Mouse (Mus musculus): ENCODE data around the gene Mcrip1.

The Mcrip1 gene

DNA sequence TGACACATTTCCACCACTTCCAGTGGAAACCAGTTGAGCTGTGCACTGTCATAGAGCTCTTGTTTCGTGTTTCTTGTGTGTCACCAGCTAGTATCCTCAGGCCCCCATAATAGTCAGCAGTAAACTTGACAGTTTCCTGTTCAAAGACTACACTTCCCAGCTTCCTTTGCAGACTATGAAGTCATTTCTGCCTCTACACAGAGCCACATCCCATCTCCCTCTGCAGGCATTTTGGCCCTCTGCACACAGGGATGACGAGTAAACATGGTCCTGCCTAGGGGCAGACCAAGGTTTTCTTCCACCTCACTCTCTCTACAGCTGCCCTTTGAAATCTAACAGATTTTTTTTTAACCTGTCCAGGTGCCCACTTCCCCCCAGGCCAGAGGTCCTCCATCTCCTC is 2.1 kb downstream of the Mcrip1 start:
- DNase-seq (ENCODE audit: extremely low read depth, low read depth, low spot score) = no peak

DNA sequence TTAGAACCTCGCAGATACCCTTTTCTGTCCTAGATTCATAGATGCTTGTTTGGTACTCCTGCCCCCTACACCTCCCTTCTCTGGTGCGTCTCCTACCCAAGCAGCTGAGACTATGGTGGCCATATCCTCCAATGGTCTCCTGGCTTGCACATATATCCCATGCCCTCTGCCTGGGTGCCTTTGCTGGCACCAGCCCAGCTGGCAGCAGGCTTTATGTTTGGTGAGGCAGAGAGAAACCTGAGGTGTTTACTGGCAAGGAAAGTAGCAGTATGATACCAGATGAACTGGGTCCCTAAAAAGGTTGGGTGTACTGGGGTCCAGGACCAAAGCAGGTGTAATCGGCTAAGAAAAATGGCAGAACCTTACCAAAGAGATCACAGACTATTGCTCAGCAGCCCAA is 3.6 kb downstream of the Mcrip1 start:
- DNase-seq (ENCODE audit: extremely low read depth, low read depth, low spot score) = no peak

DNA sequence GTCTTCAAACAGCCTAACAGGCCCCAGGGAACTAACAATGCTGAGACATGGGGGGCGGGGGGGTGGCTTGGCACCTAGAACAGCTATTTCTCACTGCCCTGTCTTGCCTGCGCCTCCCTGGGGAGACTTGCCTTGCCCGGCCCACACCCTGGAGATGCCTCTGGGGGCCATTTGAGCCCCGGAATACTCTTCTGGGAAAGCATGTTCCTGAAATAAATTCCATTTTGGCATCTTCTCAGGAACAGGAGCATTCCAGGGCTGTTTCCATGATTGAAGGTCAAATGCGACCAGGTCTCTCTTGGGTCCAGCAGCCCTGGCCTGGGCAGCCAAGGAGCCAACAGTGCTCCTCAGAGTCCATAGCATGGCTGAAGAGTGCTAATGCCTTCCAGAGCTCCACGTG is 7.2 kb downstream of the Mcrip1 start:
- no peak for DNase-seq (ENCODE audit: extremely low read depth, low read depth, low spot score)

DNA sequence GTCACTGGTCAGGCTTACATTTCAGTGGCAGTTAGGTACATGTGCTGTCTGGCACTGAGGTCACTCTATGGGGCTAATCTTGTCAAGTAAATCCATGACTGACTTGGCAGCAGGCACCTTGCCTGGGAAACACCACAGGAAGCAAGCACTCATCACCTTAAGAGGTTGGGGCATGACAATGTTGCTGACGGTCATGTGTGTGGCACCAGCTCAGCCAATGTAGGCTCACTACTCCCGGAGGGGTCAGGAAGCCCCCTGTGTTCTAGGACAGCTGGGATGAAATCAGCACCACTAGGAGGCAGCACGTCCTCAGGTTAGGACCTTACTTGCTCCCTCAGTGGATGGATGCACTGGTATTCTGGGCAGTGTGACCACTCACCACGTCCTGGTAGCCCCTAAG is 7.6 kb downstream of the Mcrip1 start:
- no peak for DNase-seq (ENCODE audit: extremely low read depth, low read depth, low spot score)

DNA sequence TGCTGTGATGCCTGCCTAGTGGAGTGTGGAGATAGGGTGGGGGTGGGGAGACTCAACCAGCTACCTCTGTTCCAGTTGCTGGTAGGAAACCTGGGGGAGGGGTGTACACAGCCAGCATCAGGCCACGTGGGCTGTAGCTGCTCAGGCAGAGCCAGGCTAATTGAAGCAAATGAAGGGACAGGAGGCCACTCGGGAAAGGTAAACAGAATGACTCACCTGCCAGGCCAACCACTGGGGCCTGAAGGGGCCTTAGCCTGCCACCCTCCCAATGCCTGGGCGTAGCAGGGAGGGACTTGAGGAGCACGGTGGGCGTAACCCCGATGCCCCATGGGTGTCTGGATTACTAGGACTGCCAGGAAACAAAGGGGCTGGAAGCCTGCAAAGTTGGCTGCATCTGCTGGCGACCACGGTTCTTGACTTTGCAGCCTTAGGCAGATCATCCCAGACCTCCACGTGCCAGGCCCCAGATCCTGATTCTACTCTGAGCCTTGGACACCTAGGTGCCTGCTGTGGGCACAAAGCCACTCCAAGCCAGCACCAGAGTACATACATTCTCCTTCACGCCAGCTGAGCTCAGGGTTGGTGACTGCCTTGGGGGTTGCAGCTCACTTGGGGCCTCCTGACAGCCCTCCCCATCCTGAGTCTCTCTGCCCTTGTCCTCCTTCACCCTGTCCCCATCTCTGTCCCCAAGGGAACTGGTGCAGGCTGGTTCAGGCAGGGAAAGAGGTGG is 10.1 kb downstream of the Mcrip1 start:
- DNase-seq (ENCODE audit: extremely low read depth, low read depth, low spot score) = no peak

DNA sequence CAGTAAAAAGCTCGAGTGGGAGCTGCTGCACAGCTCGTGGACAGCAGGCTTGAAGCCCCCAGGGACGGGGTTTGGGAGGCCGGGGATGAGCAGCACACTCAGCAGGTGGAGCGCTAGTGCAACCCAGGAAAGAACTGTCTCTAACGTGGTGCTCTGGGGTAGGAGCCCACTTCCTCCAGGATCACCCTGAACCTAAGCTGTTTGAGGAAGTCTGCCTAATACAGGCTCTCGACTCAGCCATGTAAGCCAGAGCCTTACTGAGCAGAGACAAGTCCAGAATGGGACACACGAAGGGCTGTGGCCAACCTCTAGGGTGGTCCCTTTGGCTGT is 10.6 kb downstream of the Mcrip1 start:
- DNase-seq (ENCODE audit: extremely low read depth, low read depth, low spot score) = no peak

DNA sequence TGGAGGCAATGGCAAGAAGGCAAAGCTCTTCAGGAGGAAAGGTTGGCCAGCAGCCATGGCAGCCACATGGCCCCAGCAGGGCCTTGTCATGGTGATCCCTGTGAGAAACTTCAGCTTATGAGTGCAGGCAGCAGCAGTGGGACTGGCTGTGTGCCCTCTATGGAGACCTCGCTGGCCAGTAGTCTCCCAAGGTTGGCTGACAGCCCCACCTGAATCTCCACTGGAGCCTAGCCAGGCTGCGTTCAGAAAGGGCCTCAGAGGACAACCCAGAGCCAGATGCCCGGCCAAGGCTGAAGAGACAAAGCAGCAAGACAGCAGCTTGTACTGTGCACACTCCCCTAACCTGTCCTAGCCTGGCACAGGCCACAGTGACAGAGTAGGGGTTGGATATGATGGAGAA is 11.0 kb downstream of the Mcrip1 start:
- DNase-seq (ENCODE audit: extremely low read depth, low read depth, low spot score) = no peak

DNA sequence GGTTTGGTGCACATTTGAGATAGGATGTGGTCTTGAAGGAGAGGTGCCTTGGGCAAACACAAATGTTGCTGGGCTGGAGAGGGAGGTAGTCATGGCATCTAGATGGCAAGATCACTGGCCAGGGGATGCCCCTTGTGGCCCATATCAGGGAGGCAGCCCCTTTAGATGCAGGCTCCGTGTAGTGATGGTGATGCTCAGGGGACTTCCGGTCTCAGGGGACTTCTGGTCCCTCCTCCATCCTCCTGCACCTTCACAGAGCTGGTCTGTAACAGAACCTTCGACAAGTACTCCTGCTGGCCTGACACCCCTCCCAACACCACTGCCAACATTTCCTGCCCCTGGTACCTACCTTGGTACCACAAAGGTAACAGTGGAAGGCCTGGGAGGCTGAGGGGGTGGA is 13.7 kb downstream of the Mcrip1 start:
- DNase-seq (ENCODE audit: extremely low read depth, low read depth, low spot score) = no peak

DNA sequence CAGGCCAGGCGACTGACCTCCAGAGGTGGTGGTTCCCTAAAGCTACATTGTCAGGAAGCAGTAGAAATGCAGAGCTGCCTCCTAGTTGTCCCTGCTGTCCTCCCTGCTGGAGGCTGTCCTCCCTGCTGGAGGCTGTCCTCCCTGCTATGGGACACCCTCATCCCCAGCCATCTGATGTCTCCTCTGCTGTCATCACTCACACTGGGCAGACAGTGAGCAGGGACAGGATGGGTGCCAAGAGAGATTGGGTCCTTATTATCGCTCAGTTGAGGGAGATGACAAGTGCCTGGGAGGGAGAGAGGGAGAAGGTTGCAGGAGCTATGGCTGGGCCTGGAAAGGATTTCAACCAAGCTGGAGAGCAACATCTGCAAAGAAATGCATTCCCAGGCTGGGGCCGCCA is 14.4 kb downstream of the Mcrip1 start:
- DNase-seq (ENCODE audit: extremely low read depth, low read depth, low spot score) = no peak

DNA sequence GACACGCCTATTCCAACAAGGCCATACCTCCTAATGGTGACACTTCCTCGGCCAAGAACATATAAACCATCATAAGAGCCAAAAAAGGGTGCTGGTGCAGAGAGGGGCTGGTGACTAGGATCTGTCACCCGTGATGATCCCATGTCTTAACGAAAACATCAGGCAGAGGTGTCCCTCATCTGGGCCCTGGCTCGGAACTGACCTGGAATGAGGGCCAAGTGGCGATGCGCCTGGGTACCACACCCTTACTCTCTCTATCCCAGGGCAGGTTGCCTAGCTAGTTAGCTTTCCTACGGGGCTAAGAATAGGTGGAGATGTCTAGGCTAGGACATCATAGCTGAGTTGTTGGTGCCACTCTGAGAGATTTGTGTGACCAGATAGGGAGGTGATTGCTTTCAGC is 15.4 kb downstream of the Mcrip1 start:
- DNase-seq (ENCODE audit: extremely low read depth, low read depth, low spot score) = no peak

DNA sequence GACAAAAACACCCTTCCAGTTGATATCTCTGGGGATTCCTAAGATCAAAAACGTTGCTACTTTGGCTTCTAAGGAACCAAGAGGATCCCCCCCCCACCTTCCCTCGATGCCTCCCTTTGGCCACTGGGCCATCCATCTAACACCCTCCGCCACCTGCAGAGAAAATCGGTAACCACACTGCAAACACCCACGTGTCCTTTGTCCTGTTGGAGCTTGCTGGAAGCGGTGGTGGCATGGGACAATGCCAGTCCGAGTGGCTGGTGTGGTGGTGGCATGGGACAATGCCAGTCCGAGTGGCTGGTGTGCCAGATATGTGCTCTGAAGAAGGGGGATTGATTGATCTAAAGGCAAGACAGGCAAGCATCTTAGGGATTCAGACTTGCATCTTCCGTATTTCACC is 17.9 kb downstream of the Mcrip1 start:
- DNase-seq (ENCODE audit: extremely low read depth, low read depth, low spot score) = no peak

DNA sequence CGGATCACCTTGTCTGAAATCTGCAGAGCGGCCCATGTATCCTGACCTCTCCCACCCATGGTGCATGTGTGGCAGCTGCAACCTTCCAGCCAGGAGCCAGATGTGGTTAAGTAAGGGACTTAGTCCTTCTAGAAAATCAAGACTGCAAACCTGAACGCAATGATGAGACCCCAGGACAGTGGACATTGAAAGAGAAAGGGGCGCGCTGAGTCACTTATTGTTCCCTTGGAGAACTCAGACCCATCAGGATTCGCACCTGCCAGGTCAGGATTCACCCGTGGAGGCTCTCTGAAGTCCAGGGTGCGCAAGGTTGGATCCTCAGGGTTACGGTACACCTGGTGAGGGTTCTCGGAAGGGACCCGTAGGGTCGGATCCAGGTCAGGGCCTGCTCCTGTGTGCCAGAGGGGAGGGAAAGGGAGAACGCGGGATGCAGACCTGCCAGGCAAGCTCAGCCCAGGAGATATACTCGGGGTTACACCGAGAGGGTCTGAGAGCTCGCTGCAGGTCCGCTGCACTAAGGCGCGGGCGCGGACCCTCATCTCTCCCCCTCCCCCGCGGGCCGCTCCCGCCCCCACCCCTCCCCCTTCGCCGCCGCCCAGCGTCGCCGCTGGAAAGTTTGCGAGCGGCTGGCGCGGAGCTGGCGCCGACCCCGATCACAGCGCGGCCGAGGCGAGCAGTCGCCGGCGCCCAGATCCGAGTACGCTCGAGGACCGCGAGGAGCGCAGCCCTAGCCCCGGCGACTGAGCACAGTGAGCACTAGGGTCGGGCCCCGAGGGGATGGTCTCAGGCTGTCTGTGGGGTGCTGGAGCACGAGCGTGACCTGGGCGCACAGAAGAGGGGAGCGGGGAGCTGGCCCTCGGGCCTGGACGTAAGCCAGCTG is 19.2 kb downstream of the Mcrip1 start, which contains the start of gene Gcgr:
Gene Gcgr (plus strand): TSS at position 615 of the 880 bp plus-strand sequence.
- DNase-seq (ENCODE audit: extremely low read depth, low read depth, low spot score) = no peak

DNA sequence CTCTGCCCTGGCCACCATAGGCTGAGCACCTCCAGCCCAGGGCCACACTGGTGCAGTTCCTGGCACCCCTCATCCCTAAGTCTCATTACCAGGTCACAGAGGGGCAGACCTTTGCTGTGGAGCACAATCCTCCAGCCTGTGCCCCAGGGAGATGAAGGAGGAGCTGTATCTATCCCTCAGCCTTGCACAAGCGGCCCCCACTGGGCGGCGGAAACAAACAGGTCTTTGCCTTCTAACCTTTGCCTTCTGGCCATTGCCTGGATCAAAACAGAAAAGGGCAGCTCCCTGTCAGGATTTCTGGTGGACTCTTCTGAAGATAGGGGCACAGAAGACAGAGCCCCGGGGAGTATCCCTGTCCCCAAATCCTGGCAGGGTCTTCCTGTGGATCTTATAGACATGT is 20.6 kb downstream of the Mcrip1 start:
- no peak for DNase-seq (ENCODE audit: extremely low read depth, low read depth, low spot score)

DNA sequence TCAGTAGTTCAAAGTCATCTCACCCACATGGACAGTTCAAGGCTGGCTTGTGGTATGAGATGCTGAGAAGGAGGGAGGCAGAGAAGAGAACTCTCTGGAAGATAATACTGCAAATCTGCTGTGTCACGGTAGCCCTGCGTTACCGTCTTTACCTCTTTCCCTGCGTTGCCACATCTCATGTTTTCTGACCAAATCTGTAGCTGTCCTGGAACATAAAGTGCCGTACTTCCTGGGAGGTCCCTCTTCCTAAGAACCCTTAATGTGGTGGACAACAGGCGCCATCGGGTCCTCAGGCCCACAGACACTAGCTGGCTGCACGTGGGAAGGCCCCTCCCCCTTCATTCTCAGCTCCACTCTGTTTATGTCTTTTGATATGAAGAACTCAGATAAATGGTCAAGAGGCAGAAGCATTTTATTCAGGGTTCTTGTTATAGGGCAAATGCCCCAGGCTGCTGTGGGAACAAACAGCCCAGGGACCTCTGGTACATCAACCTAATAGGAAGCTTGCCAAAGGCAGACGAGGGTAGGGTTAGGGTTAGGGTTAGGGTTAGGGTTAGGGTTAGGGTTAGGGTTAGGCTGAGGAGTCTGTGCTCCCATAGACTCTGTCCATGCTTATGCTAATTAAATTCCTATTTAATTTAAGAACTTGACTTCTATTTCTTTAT is 21.7 kb downstream of the Mcrip1 start:
- DNase-seq (ENCODE audit: extremely low read depth, low read depth, low spot score) = no peak

DNA sequence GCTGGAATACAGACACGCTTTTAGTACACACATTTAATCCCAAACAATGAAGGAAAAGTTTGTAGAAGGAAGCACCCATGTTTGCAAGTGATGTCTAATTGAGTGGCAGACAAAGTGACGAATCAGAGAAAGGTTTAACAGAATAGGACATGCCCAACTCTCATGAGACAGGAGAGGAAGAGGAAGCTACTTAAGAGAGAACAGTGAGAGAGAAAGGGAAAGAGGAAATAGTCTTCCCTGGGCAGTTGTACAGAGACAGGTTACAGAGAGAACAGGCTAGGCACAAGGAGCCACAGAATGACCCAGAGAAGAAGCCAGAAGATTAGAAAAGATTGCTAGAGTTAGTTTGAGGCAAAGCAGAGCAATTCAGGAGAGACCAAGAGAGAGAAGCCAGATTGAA is 23.6 kb downstream of the Mcrip1 start:
- DNase-seq (ENCODE audit: extremely low read depth, low read depth, low spot score) = no peak

DNA sequence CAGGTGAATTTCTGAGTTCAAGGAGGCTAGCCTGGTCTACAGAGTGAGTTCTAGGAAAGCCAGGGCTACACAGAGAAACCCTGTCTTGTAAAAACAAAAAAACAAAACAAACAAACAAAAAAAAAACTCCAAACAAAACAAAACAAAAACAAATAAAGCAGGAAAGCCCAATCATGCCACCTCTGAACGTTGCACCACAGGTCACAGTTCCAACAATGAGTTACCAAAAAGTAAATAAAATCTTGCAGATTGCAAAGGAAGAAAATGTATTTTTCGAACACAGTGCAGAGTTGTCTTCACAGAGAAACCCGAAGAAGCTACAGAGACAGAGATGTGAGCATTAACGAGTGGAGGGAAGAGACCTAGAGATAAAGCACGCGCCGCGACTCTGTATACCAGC is 26.9 kb downstream of the Mcrip1 start:
- no peak for DNase-seq (ENCODE audit: extremely low read depth, low read depth, low spot score)

DNA sequence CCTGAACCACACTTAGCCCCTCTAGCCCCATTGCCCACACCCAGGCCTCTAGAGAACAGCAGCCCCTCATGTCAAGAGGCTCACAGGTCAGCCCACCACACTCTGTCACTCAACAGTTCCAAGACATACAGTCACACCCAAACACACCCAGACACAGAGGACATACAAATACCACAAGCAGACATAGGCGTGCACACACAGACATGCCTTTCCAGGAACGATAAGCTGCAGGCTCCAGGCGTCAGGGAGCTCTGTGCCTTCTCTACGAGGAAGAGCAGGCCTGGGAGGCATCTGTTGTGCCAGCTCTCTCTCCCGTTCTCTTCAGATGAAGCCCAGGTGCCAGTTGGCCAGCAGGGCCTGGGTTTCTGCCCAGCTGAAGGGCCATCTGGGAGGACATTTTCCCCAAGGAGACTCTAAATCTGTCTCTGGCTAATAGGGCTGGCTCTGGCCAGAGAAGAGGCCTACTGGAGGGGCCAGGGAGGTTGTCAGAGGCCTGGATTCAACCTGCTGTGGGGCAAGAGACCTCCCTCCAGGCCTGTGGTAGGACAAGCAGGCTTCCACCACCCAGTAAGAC is 28.5 kb downstream of the Mcrip1 start:
- DNase-seq (ENCODE audit: extremely low read depth, low read depth, low spot score) = no peak

DNA sequence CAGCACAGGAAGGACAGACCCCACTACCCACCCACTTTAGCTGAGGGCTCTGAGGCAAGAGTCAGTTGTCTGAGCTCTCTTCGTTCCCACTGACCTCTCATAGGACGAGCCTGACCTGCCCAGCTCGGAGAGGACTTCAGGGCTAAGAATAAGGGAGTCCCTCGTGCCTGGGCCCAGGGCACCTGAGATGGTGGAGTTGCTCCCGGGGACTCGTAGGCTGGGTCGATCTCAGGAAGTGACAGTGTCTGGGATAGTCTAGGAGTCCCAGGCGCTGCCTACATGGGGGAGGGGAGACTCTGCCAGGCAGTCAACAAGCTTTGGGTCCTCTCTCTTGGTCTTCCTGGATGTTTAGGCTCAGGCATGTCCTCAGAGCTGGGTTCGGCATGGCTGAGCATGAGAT is 29.0 kb downstream of the Mcrip1 start:
- no peak for DNase-seq (ENCODE audit: extremely low read depth, low read depth, low spot score)

DNA sequence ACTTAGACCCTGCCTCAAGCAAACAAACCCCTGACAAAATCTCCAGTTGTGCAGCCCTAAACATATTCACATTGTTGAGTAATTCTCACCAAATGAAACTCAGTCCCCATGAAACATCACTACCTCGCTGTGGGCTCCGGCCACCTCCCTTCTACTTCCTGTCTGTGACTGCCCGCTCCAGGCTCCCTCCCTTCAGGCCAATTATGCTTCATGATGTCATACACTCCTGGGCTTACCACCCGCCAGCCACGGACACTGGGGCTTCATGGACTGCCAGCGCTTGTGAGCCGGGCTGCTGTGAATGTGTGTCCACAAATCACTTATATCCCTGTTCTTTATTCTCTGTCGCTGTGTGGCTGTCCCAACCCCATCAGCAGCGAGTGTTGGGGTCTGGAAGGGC is 29.8 kb downstream of the Mcrip1 start:
- no peak for DNase-seq (ENCODE audit: extremely low read depth, low read depth, low spot score)

DNA sequence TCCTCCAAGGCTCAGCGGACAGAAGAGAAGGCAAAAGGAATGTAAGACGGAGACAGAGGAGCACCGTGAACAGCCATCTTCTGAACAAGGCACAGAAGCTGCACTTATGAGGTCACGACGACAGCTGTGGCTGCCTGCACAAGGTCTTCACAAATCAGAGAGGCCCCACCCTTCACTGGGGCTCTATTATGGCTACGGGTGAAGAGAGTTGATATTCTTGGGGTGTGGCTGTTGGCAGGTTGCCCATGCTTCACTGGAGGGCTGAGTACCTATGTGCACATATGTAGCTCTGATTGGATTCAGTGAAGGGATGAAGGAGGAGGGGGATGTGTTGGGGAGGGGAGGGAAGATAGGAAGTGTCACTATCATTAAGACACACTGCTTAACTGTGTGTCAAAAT is 31.0 kb downstream of the Mcrip1 start:
- no peak for DNase-seq (ENCODE audit: extremely low read depth, low read depth, low spot score)

DNA sequence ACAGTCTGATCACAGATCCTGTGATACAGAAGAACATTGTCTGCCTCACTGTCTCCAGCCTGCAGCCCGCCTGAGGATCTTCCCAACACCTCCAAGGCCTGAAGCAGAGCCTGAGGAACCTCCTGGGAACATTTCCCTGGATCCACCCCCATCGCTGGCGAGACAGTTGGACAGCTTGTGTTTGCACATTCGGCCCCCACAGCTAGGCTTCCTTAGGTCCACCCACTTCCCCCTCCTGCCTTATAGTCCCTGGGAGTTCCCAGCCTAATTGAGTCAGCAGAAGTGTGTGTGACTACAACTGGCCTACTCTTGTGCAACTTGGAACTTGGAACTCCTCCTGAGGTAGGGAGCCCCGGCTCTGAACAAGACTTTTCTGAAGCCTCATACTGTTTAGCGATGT is 31.5 kb downstream of the Mcrip1 start:
- no peak for DNase-seq (ENCODE audit: extremely low read depth, low read depth, low spot score)

DNA sequence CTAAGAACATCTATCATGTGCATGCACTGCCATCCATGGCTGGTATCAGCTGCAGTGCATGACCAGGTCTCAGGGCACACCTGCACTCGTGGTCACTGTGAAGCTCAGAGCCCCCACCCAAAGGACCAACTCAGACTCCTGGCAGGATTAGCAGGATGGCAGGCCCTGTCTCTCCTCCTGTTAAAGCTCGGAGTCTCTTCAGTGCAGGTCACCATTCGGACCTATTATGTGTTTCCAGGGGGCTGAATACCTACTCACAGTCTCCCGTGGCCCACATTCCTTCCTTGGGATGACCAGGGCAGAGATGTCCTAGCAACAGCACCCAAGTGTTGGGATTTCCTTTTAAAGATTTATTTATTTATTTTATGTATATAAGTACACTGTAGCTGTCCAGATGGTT is 32.4 kb downstream of the Mcrip1 start:
- no peak for DNase-seq (ENCODE audit: extremely low read depth, low read depth, low spot score)
